Mouse (Mus musculus): Measurements from ENCODE around the gene Map6. TPM values are rescaled to one million over a fixed set of nuclear protein-coding genes. Genes with fewer than 3 reads are reported as not detected.

The Map6 gene
- total RNA-seq, 1 experiment from 2014 or later: 0.20 TPM

DNA sequence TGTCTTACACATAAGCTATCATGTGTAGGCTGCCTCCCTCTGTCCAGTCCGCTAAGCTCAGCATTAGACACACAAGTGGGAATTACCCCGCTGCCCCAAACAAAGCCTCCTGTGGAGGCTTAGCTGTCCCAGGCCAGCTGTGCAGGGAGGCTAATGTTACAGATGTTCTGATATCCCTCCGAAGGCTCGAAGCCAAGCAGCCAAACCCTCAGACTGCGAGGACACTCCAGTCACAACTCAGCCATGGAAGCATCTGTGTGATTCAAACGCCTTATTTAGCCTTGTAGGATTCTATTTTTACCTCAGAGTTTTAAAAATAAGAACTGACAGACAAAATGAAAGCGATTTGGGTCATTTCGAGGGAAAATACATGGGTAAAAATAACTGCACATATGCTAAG, 27.9 kb downstream of the Map6 start:
- no peak for ATAC-seq (replicated peaks in 1 of 2; ENCODE audit: insufficient read depth in 1 of 2, low FRiP score in 2 of 2, low TSS enrichment in 1 of 2, low read depth in 1 of 2, poor library complexity in 2 of 2, severe bottlenecking in 2 of 2)

DNA sequence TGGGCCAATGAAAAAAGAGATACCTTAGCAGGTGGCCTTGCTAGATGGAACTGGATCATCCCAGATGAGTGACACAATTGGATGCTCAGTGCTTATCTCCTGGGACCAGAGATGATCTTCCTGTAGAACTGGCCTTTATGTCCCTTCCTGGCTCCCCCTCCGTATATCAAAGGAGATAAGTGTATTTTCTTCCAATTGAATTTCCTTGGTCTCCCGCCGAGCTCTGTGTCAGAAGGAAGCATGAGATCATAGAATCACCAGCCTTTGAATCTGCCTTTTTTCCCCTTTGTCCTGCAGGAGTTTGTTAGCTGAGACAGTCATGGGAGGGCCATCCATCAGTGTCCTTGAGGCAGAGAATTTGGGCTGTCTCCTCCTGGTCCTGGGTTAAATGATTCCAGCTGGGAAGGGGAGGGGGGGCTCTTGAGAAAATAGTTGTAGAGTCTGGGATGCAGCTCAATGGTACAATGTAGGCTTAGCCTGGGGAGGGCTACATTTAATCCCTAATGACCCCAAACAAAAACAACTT, 33.5 kb downstream of the Map6 start:
- ATAC-seq (replicated peaks in 1 of 2; ENCODE audit: insufficient read depth in 1 of 2, low FRiP score in 2 of 2, low TSS enrichment in 1 of 2, low read depth in 1 of 2, poor library complexity in 2 of 2, severe bottlenecking in 2 of 2): no peak

DNA sequence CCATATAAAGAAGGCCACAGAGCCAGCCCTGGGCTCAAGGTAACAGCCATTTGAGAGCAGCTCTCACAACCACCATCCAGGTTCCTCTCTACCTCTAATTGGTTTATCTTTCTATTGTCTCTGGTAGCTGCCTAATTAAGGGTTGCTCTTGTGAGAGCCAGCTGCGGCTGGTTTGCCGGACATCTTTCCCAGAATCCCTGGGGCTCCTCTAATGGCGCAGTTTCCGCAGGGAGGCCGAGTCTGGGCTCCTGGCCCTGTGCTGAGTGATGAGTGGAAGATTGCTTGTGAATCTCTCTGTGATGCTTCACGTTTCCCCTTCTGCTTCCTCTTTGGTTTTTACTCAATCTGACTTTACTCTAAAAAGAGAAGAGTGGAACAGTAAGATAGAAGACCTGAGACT, 36.8 kb downstream of the Map6 start:
- ATAC-seq (replicated peaks in 1 of 2; ENCODE audit: insufficient read depth in 1 of 2, low FRiP score in 2 of 2, low TSS enrichment in 1 of 2, low read depth in 1 of 2, poor library complexity in 2 of 2, severe bottlenecking in 2 of 2): no peak

DNA sequence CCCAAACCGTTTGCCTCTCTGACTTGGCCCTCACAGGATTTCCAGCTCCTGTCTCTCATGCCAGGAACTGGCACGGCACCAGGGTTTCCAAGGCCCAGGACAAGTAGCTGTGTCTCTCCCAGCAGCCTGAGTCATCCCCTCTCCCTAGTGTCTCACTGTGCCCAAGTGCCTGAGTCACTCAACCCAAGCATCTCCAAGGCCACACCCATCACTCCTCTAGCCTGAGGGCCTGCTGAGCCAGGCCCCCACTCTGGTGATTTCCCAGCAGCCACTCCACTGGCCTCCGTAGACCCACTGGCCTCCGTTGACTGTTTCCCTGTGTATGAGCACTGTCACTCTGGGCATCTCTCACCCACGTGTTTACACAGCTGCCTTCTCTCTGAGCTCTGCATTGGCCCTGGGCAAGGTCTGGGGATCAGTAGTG, 37.7 kb downstream of the Map6 start:
- peak in 1 of 2 experiments; percentile 10; a peak in 1 of 4 replicates for ATAC-seq (replicated peaks in 1 of 2; ENCODE audit: insufficient read depth in 1 of 2, low FRiP score in 2 of 2, low TSS enrichment in 1 of 2, low read depth in 1 of 2, poor library complexity in 2 of 2, severe bottlenecking in 2 of 2)

DNA sequence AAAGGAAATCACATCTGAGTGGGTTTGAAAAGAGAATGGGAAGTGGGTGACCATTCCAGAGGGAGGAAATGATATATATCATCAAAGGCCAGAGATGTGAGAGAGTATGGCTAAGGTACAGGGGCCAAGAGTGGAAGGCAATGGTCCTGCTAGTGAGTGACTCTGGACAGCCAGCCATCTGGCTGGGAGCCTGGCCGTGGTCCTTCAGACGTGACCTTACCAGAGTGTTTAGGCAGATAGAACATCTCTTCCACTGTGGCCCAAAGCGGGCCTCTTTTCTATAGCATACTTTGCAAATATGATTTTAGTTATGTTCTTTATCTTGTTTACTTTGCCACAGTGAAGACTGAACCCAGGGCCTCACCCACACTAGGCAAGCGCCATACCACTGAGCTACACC, 38.4 kb downstream of the Map6 start:
- ATAC-seq (replicated peaks in 1 of 2; ENCODE audit: insufficient read depth in 1 of 2, low FRiP score in 2 of 2, low TSS enrichment in 1 of 2, low read depth in 1 of 2, poor library complexity in 2 of 2, severe bottlenecking in 2 of 2): no peak

DNA sequence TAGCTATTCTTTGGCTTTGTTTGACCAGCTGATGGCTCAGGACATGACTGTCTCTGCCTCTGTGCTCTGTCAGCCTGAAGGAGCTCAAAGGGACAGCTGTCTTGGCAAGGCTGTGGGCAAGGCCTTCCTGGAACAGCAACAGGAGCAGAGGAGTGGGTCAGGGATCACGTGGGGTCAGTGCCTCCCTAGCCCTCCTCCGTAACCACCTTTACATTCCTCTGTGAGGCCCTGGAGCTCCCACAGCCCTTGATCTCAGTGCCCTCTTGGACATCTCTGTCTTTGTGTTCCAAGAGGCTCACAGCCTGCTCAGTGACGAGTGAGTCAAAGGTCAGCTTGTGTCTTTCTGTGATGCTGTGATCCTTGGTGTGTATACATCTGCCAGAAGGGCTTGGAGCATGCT, 39.4 kb downstream of the Map6 start:
- ATAC-seq (replicated peaks in 1 of 2; ENCODE audit: insufficient read depth in 1 of 2, low FRiP score in 2 of 2, low TSS enrichment in 1 of 2, low read depth in 1 of 2, poor library complexity in 2 of 2, severe bottlenecking in 2 of 2): no peak

DNA sequence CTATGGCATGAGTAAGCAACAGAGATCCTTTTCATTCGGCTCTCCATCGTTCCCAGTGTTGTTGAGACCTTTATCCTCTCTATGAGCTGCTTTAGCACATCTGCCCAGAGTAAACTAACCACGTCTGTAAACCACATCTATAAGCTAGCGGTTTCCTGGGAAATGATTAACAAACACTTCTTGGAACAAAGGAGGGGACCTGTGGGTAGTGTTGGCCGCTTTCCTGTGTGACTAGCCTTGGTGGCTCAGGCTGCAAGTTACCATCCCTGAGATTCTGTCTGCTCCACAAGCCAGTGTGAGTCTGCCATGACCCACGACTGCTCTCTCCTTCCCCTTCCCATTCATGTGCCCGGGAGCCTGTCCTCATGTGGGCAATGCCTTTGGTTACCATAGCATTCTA, 44.2 kb downstream of the Map6 start:
- ATAC-seq (replicated peaks in 1 of 2; ENCODE audit: insufficient read depth in 1 of 2, low FRiP score in 2 of 2, low TSS enrichment in 1 of 2, low read depth in 1 of 2, poor library complexity in 2 of 2, severe bottlenecking in 2 of 2): no peak

DNA sequence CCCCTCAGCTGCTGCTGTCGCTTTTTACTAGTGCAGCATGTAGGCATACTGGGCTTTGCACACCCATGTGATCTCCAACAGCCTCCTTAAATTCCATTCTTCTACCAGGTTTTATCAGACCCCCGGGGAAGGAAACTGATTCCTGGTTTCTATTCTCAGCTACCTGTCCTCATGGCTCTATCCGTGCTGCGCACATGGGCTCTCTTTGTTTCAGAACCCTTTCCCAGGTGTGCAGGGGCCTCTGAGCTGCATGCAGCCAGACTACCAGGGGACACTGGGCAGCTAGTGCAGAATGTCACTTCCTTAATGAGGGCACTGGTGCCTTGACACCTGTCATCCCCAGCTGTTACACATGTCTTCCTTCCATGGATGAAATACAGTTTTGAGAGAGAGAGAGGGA, 44.8 kb downstream of the Map6 start:
- ATAC-seq (replicated peaks in 1 of 2; ENCODE audit: insufficient read depth in 1 of 2, low FRiP score in 2 of 2, low TSS enrichment in 1 of 2, low read depth in 1 of 2, poor library complexity in 2 of 2, severe bottlenecking in 2 of 2): no peak

DNA sequence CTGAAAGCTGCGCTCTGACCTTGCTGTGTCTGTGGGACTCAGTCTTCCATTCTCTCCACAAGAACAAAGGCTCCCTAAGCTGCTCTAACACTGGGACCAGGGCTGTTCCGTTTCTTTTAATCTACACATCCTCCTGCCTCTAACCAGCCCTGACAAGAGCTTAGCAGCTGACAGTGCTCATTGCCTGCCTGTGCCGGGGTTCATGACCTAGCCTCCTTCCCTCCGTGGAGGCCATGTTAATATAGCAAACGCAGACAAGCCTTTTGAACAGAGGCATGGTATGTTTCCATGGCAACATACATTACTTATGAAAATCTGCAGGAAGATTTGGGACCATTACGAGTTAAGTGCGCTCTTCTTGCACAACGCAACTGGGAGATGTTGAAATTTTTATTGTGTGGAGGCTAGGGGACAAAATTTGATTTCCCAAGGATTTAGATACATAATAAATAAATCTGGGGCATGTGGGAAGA, 45.5 kb downstream of the Map6 start:
- ATAC-seq (replicated peaks in 1 of 2; ENCODE audit: insufficient read depth in 1 of 2, low FRiP score in 2 of 2, low TSS enrichment in 1 of 2, low read depth in 1 of 2, poor library complexity in 2 of 2, severe bottlenecking in 2 of 2): no peak

DNA sequence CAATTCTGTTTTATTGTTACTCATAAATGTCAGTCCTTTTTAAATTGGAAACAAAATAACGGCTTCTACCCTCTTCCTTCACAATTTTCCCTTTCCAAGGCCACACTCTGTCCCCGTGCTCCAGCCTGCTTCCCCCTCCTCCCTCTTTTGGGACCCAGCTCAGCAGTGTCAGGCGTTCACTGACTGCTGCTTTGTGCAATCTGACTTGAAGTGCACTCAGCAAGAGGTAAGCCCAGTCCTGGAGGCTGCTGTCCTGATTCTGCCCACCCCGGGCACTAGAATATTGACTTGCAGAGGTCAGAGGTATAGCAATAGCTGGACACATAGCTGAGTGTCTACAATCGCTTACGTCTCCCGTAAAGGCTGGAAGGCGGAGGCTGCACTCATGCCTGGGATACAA, 46.0 kb downstream of the Map6 start:
- ATAC-seq (replicated peaks in 1 of 2; ENCODE audit: insufficient read depth in 1 of 2, low FRiP score in 2 of 2, low TSS enrichment in 1 of 2, low read depth in 1 of 2, poor library complexity in 2 of 2, severe bottlenecking in 2 of 2): no peak

DNA sequence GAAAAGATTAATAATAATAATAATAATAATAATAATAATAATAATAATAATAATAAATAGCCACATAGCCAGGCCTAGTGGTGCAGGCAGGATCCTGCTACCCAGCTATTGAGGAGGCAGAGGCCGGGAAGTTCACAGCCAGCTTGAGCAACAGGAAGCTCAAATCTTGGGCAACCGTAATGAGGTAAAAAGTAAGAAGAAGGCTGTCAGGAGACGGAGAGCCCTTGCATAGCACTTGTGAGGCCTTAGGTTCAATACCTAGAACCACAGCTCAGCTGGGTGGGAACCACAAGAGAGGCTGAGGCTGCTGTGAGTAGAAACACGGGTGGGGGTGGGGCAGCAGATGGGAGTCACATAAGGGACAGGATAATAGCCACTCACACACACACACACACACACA, 47.3 kb downstream of the Map6 start:
- no peak; a peak in 1 of 4 replicates for ATAC-seq (replicated peaks in 1 of 2; ENCODE audit: insufficient read depth in 1 of 2, low FRiP score in 2 of 2, low TSS enrichment in 1 of 2, low read depth in 1 of 2, poor library complexity in 2 of 2, severe bottlenecking in 2 of 2)

DNA sequence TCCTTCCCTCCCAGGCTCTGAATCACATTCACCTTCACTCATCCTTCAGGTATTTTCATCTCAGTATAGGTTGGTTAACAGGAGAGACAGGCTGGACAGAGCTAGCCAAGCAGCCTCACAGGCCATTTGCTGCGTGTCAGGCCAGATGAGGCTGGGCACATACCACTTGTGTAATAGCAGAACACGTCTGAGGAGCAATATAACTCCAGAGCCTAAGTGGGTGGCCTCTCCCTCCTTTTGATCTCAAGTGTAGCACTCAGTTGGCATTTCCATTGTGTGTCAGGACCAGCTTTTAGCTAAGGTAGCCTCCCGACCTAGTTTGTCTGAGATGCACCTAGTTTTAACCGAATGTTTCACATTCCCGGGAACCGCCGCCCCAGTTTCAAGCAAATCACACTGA, 49.0 kb downstream of the Map6 start:
- ATAC-seq (replicated peaks in 1 of 2; ENCODE audit: insufficient read depth in 1 of 2, low FRiP score in 2 of 2, low TSS enrichment in 1 of 2, low read depth in 1 of 2, poor library complexity in 2 of 2, severe bottlenecking in 2 of 2): no peak

DNA sequence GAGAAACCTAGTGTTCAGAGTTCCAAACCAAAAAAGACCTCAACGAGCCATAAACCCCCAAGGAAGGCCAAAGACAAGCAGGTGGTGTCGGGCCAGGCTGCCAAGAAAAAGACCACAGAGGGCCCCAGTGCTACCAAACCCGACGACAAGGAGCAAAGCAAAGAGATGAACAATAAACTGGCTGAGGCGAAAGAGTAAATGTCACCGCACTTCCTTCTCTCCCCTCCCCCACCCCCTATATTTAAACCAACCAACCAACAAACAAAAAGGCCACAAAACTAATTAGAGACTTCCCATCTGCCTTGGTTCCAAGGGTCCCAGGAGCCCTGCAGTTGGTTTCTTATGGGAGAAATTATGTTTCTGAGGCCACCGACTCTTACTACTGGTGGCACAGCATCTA, 50.2 kb downstream of the Map6 start:
- ATAC-seq (replicated peaks in 1 of 2; ENCODE audit: insufficient read depth in 1 of 2, low FRiP score in 2 of 2, low TSS enrichment in 1 of 2, low read depth in 1 of 2, poor library complexity in 2 of 2, severe bottlenecking in 2 of 2): no peak

DNA sequence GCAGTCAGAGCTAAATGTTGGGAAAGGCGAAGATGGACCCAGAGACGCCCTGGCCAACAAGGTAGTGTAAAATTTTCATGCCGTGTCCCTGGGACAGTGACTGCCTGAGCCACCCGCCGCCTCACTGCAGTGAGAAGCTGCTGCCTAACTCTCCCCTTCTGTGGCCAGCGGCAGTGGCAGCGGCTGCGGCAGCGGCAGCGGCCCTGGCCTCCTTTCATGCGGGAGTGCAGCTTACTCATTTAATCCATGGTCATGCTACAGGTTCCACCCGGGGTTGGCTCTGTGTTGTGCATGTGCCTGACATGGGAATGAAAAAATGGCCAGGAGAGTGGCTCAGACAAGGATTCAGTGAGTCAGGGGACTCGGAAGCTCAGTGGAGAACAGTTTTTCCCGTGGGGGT, 53.3 kb downstream of the Map6 start:
- ATAC-seq (replicated peaks in 1 of 2; ENCODE audit: insufficient read depth in 1 of 2, low FRiP score in 2 of 2, low TSS enrichment in 1 of 2, low read depth in 1 of 2, poor library complexity in 2 of 2, severe bottlenecking in 2 of 2): peak in 1 of 2 experiments; percentile 44; a peak in 1 of 4 replicates

DNA sequence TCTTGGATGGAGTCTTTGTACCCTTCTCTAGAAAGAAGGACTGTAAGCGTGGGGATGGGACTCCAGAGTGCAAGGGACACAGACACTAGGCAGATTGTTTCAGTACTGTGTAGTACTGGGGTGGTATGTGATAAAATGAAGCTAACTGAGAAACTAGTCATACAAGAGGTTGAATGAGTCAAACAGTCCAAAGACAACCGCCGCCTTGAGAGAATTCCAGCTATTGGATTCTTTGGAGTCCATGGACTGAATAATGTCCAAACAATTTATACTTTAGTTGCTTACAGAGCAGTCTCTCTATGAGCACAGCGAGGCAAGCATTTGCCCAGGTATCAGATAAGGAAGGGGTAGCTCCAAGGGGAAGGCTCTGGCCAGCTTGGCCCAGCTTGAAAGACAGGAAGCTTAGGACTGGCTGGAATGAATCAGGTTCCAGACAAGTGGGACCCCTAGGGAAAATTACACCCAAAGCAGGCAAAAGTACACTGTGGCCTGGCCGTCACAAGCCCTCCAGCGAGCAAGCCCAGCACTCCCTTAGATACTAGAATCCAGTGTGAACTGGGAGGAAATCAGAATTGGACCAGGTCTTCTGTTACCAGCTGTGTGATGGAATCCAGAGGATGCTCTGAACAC, 55.6 kb downstream of the Map6 start:
- no peak for ATAC-seq (replicated peaks in 1 of 2; ENCODE audit: insufficient read depth in 1 of 2, low FRiP score in 2 of 2, low TSS enrichment in 1 of 2, low read depth in 1 of 2, poor library complexity in 2 of 2, severe bottlenecking in 2 of 2)

DNA sequence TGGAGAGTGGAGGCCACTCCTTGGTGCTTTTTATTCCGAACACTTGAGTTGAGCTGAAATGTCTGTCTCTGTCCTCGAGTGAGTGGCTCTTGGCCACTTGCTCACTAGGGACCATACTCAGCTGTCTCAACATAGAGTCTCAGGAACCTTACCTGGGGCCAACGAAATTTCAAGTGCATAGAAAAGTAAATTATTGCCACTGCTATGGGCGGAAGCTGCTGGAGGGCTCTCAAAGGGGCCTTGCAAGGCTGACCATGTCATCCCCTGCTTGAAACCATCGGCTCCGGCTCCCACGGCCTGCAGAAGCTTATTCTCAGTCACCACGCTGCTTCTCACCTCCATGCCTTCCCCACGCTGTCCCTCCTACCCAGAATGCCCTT, 56.1 kb downstream of the Map6 start:
- no peak for ATAC-seq (replicated peaks in 1 of 2; ENCODE audit: insufficient read depth in 1 of 2, low FRiP score in 2 of 2, low TSS enrichment in 1 of 2, low read depth in 1 of 2, poor library complexity in 2 of 2, severe bottlenecking in 2 of 2)

DNA sequence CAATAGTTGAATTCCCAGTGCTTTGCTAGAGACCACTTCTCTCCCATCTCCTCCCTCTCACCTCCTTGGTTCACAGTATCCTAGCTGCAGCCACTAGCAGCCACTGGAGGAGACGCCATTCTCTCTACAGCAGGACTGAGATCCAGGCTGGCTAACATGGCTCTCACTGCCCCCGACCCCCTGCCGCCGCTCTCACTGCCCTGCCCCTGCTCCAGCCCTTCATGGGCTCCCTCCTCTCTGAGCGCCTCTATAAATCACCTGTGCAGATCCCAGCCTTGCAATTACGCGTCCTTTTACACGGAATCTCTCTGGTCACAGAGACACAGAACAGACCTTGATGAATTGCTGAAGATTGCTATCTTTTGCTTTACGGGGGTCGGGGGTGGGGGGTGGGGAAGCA, 57.6 kb downstream of the Map6 start:
- no peak for ATAC-seq (replicated peaks in 1 of 2; ENCODE audit: insufficient read depth in 1 of 2, low FRiP score in 2 of 2, low TSS enrichment in 1 of 2, low read depth in 1 of 2, poor library complexity in 2 of 2, severe bottlenecking in 2 of 2)

DNA sequence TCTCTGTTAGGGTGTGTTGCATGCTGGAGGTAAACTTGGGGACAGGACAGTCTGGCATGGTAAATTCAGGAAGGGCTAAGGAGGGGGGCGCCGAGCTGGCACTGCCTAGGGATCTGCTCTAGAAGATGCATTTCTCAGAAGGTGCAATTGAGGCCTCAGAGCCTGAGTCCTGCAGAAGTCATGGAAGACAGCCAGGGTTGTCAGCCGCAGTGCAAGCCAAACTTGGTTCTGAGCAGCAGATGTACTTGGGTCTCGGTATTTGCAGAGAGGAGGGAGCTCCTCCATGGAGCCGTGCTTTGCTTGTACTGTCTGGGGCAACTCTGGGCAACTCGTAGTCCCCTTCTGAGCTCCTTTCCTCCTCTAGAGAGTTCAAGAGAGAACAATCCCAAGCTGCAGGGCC, 58.9 kb downstream of the Map6 start:
- no peak for ATAC-seq (replicated peaks in 1 of 2; ENCODE audit: insufficient read depth in 1 of 2, low FRiP score in 2 of 2, low TSS enrichment in 1 of 2, low read depth in 1 of 2, poor library complexity in 2 of 2, severe bottlenecking in 2 of 2)

DNA sequence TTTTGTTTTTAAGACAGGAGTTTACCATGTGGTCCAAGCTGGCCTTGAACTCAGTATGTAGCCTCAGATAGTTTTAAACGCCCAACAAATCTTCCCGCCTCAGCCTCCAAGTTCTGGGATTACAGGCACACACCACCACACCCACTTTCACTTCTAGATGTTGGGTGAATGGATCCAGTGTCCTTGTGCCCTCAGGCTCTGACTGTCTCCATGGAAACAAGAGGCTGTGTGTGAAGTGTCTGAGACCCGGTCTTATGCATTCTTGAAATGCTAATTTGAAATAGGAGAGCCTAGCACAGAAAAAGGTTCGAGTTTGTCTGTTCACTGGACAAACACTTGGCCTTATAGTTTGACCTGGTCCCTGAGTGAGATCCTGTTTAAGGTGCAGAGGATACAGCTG, 61.6 kb downstream of the Map6 start:
- no peak for ATAC-seq (replicated peaks in 1 of 2; ENCODE audit: insufficient read depth in 1 of 2, low FRiP score in 2 of 2, low TSS enrichment in 1 of 2, low read depth in 1 of 2, poor library complexity in 2 of 2, severe bottlenecking in 2 of 2)
